Comparison of ENCODE assay signal across 12 mouse cellular contexts in the genomic region with DNA sequence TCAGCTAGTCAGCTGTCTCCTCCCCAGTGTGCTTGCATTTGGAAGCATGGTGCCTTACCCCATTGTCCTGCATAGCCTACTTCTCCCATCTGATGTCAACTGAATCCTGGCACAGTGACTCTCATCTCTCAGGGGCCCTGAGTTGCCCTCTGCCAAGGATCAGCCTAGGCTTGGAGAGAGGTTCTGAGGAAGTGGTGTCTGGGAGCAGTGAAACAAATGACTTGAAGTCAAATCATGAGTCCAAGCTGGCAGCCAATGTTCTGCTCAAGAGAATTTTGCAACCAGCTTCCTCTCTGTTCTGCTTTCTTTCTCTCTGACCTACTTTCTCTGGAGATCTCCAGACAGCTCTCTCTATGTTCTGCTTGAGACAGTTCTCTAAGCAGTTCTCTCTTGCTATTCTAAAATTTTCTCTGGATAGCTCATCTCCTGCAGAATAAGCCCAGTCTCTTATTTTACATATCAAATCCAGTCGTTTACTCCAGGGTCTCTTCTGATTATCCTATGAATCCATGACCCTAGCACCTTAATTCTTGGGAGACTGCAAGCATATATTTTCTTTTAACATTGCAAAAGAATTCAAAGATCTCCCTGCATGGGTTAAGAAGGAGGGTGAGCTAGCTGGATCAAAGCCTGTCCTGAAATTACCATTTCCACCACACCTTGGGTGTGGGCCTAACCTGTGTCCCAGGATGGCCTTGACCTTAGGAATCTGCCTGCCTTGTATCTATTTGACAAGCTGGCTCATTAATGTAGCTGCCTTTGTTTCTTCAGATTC.
DNase-seq lines count a peak whose midpoint lies in the region; ATAC-seq and TF ChIP-seq lines count a peak whose summit lies in the region.
"Had no signal": no experiment of that assay in that cellular context is flagged by ENCODE, and none has a peak within 500 bp of the region (broad histone marks: within the 10 kb centered on the region; RNA-seq: fewer than 3 reads in every experiment).

No protein-coding gene starts in this region.

- WGBS in forebrain, embryonic 14.5 days = 57% methylated on average over 1 of the region's 1 CpGs
- WGBS in midbrain, embryonic 15.5 days = 30% methylated on average over 1 of the region's 1 CpGs

- no peak overlapping the region for H3K9ac ChIP-seq in forebrain, embryonic 14.5 days (ENCODE audit: low read length)
- H3K9ac ChIP-seq in midbrain, embryonic 15.5 days = no peak overlapping the region
- H3K9ac ChIP-seq: embryonic facial prominence, embryonic 12.5 days; heart, embryonic 15.5 days; limb, embryonic 12.5 days had no signal

- DNase-seq in frontal cortex, postnatal 36 days (ENCODE audit: low spot score in 2 of 2) = peak; percentile 33 to 45
- DNase-seq in frontal cortex, postnatal 14 days (ENCODE audit: low spot score in 2 of 2) = no peak
- peak in 1 of 2 experiments; percentile 22 for DNase-seq in left cerebral cortex, adult 2 months (ENCODE audit: extremely low spot score in 1 of 2, low spot score in 2 of 2)
- no peak for DNase-seq in left cerebral cortex, adult 8-10 months (ENCODE audit: low spot score in 2 of 2)
- peak; percentile 46 for DNase-seq in cerebellum, adult 11 months
- DNase-seq in lung, postnatal 14 days = peak; percentile 2
- DNase-seq in forebrain, embryonic 14.5 days (ENCODE audit: low spot score) = no peak

- no peak for ATAC-seq in forebrain, embryonic 14.5 days
- no peak for ATAC-seq in midbrain, embryonic 15.5 days (replicated peaks)
- ATAC-seq: intestine, postnatal 0 days had no signal

- no peaks in the 10 kb centered on the region for H3K36me3 ChIP-seq in forebrain, embryonic 14.5 days (ENCODE audit: control insufficient read depth, insufficient read depth, low read length)
- H3K36me3 ChIP-seq in midbrain, embryonic 15.5 days (replicated peaks) = no peaks in the 10 kb centered on the region
- H3K36me3 ChIP-seq: embryonic facial prominence, embryonic 12.5 days; heart, embryonic 15.5 days; limb, embryonic 12.5 days had no signal

- no peaks in the 10 kb centered on the region for H3K4me1 ChIP-seq in forebrain, embryonic 14.5 days (ENCODE audit: control insufficient read depth, insufficient read depth, low read length)
- no peaks in the 10 kb centered on the region for H3K4me1 ChIP-seq in midbrain, embryonic 15.5 days
- H3K4me1 ChIP-seq: embryonic facial prominence, embryonic 12.5 days; heart, embryonic 15.5 days had no signal

- no peak for TF ChIP-seq CTCF in left cerebral cortex, adult 2 months (IDR thresholded peaks at IDR 0.05)

- H3K4me2 ChIP-seq in forebrain, embryonic 14.5 days (ENCODE audit: low read length) = no peak overlapping the region
- no peak overlapping the region for H3K4me2 ChIP-seq in midbrain, embryonic 15.5 days
- H3K4me2 ChIP-seq: embryonic facial prominence, embryonic 12.5 days; heart, embryonic 15.5 days; limb, embryonic 12.5 days had no signal

- intact Hi-C loops in left cerebral cortex, adult 2 months (cut with DNase I) = no loop called here

- H3K9me3 ChIP-seq in forebrain, embryonic 14.5 days (replicated peaks; ENCODE audit: control insufficient read depth, low read length) = no peaks in the 10 kb centered on the region
- no peaks in the 10 kb centered on the region for H3K9me3 ChIP-seq in midbrain, embryonic 15.5 days
- H3K9me3 ChIP-seq: embryonic facial prominence, embryonic 12.5 days; heart, embryonic 15.5 days; limb, embryonic 12.5 days had no signal

- no peak overlapping the region for H3K4me3 ChIP-seq in left cerebral cortex, adult 2 months
- H3K4me3 ChIP-seq in forebrain, embryonic 14.5 days (ENCODE audit: low read depth, low read length) = no peak overlapping the region
- no peak overlapping the region for H3K4me3 ChIP-seq in midbrain, embryonic 15.5 days
- H3K4me3 ChIP-seq: embryonic facial prominence, embryonic 12.5 days; heart, embryonic 15.5 days; limb, embryonic 12.5 days had no signal

- no peaks in the 10 kb centered on the region for H3K27me3 ChIP-seq in forebrain, embryonic 14.5 days (replicated peaks; ENCODE audit: control insufficient read depth, insufficient read depth, low read length)
- no peaks in the 10 kb centered on the region for H3K27me3 ChIP-seq in midbrain, embryonic 15.5 days (replicated peaks)
- H3K27me3 ChIP-seq: embryonic facial prominence, embryonic 12.5 days; limb, embryonic 12.5 days had no signal

- H3K27ac ChIP-seq in left cerebral cortex, adult 2 months = peak overlapping the region; percentile 75
- H3K27ac ChIP-seq in forebrain, embryonic 14.5 days (ENCODE audit: low read depth, low read length) = no peak overlapping the region
- H3K27ac ChIP-seq in midbrain, embryonic 15.5 days = no peak overlapping the region
- H3K27ac ChIP-seq: embryonic facial prominence, embryonic 12.5 days; heart, embryonic 15.5 days; limb, embryonic 12.5 days had no signal

Comparison
In these comparisons a context has a peak if more than half of its experiments do, and no peak if none do; other contexts are left out.
1. DNase-seq: peak in frontal cortex, postnatal 36 days (2 of 2), cerebellum, adult 11 months (single experiment) and lung, postnatal 14 days (single experiment); none in frontal cortex, postnatal 14 days (0 of 2), left cerebral cortex, adult 8-10 months (0 of 2) and forebrain, embryonic 14.5 days (single experiment).